Mouse (Mus musculus) heart, adult 11 months (tissue): Measurements from ENCODE around the gene Zkscan5.
A peak's percentile ranks its signal among the peaks of the same experiment; 100 is the strongest.
"Not testable (repeated sequence)": the region's sequence is repeated elsewhere in the genome, so short reads cannot be mapped to it uniquely, and the experiment has no call there.

ENCODE experiments used
- DNase-seq: peaks from one replicate; pipeline ENCODE4 v3.0.0; 2022

The Zkscan5 gene

GRCm38 (mm10) chr5:145214679-145215078 lies 10.3 kb downstream of the Zkscan5 start:
- peak; percentile 80 for DNase-seq

- DNase-seq: no peak
Observed at GRCm38 (mm10) chr5:145217746-145218145, 13.4 kb downstream of the Zkscan5 start.

GRCm38 (mm10) chr5:145218206-145218605 lies 13.8 kb downstream of the Zkscan5 start:
- no peak for DNase-seq

- no peak for DNase-seq
Observed at GRCm38 (mm10) chr5:145218671-145219070, 14.3 kb downstream of the Zkscan5 start.

GRCm38 (mm10) chr5:145219981-145220380 lies 15.6 kb downstream of the Zkscan5 start:
- DNase-seq: no peak

- DNase-seq: no peak
Observed at GRCm38 (mm10) chr5:145222840-145223239, 18.5 kb downstream of the Zkscan5 start.

GRCm38 (mm10) chr5:145223395-145223794 lies 19.0 kb downstream of the Zkscan5 start:
- DNase-seq: no peak

- no peak for DNase-seq
Observed at GRCm38 (mm10) chr5:145226453-145226852, 22.1 kb downstream of the Zkscan5 start.

- DNase-seq: not testable (repeated sequence)
Observed at GRCm38 (mm10) chr5:145229283-145229682, 24.9 kb downstream of the Zkscan5 start.

GRCm38 (mm10) chr5:145230641-145231040 lies 26.3 kb downstream of the Zkscan5 start:
- DNase-seq: no peak

- DNase-seq: peak; percentile 100
Observed at GRCm38 (mm10) chr5:145231367-145231871, 27.1 kb downstream of the Zkscan5 start, which contains the start of gene Zfp655. Gene Zfp655 (plus strand): TSS chr5:145231715.

- DNase-seq: no peak
Observed at GRCm38 (mm10) chr5:145231893-145232411, 27.6 kb downstream of the Zkscan5 start.

GRCm38 (mm10) chr5:145234636-145235035 lies 30.3 kb downstream of the Zkscan5 start:
- peak; percentile 84 for DNase-seq

- DNase-seq: peak; percentile 28
Observed at GRCm38 (mm10) chr5:145249520-145249919, 45.2 kb downstream of the Zkscan5 start.
